Mouse (Mus musculus) cortical plate, adult 2 months (tissue): Measurements from ENCODE around the gene Col4a1.

ENCODE experiments used
- CTCF ChIP-seq: fragments of 200-500 bp; IDR thresholded peaks from 2 replicates; pipeline ENCODE4 v1.5.1; 2011; ENCODE audit warnings: mild to moderate bottlenecking, control low read depth, low read length; ENCODE audit not compliant: insufficient read depth; ENCODE audit errors: extremely low read depth
- POLR2A ChIP-seq: fragments of 200-500 bp; IDR thresholded peaks from 2 replicates; pipeline ENCODE4 v1.6.1; 2011; ENCODE audit warnings: mild to moderate bottlenecking, low read length, control low read depth; ENCODE audit not compliant: insufficient read depth; ENCODE audit errors: extremely low read depth

GRCm38 (mm10) chr8:11287139-11287538 is 25.5 kb downstream of the Col4a1 start:
- no peak for TF ChIP-seq CTCF
- TF ChIP-seq POLR2A, result no peak
